Mouse (Mus musculus) spleen, adult 2 months (tissue): ENCODE measurements around the gene Ntn1. TPM values are rescaled to one million over a fixed set of nuclear protein-coding genes. Genes with fewer than 3 reads are reported as not detected.

Experiments used
- DNase-seq, 2 experiments: peaks; one replicate each; pipeline versions ENCODE4 v3.0.0 to v3.0.0-alpha.2; 2012 to 2021; ENCODE audit warnings: low spot score in 2 of 2, low read depth in 1 of 2
- H3K27ac ChIP-seq: fragments of 200-500 bp; 2 replicates; pipeline ENCODE4 v1.5.1; 2012; ENCODE audit warnings: low read length, inconsistent platforms; ENCODE audit not compliant: insufficient read depth
- H3K27me3 ChIP-seq: fragments of 200-500 bp; 2 replicates; pipeline ENCODE4 v1.6.1; 2012; ENCODE audit warnings: mild to moderate bottlenecking, moderate library complexity, low read length, inconsistent platforms; ENCODE audit not compliant: control insufficient read depth, insufficient read depth
- H3K36me3 ChIP-seq: fragments of 200-500 bp; 2 replicates; pipeline ENCODE4 v1.6.1; 2012; ENCODE audit warnings: mild to moderate bottlenecking, low read length, inconsistent platforms; ENCODE audit not compliant: control insufficient read depth, insufficient read depth
- H3K4me1 ChIP-seq: fragments of 200-500 bp; 2 replicates; pipeline ENCODE4 v1.6.1; 2011; ENCODE audit warnings: inconsistent platforms; ENCODE audit not compliant: control insufficient read depth, insufficient read depth, insufficient read length
- H3K4me3 ChIP-seq: fragments of 200-500 bp; 2 replicates; pipeline ENCODE4 v1.5.1; 2011; ENCODE audit warnings: mild to moderate bottlenecking, inconsistent platforms; ENCODE audit not compliant: insufficient read depth, insufficient read length; ENCODE audit errors: extremely low read depth
- CTCF ChIP-seq: fragments of 200-500 bp; IDR thresholded peaks from 2 replicates; pipeline ENCODE4 v1.5.1; 2011; ENCODE audit warnings: mild to moderate bottlenecking, inconsistent platforms; ENCODE audit not compliant: insufficient read depth, insufficient read length, insufficient replicate concordance; ENCODE audit errors: extremely low read depth
- POLR2A ChIP-seq: fragments of 200-500 bp; IDR thresholded peaks from 2 replicates; pipeline ENCODE4 v1.6.1; 2011; ENCODE audit warnings: low read depth, low read length, inconsistent platforms
- WGBS: fragments of 180-500 bp; shearing (Covaris S2); methylation state at CpG from one replicate; pipeline ENCODE4 v1.1.7; 2018; 5-methylcytosine and 5-hydroxymethylcytosine counted together
- polyA plus RNA-seq: library from polyadenylated mRNA; depleted of rRNA; stranded (reverse); fragments of >200 nt; gene quantifications from 2 replicates; pipeline ENCODE4 v1.2.3, GENCODE M21; 2012

Gene Ntn1
- polyA plus RNA-seq, 1 experiment, result 3.8 TPM

GRCm38 (mm10) chr11:68198696-68199095, 201.9 kb downstream of the Ntn1 start:
- Histone ChIP-seq H3K36me3 (no peaks in the 10 kb centered on the region), H3K27ac (peak overlapping the region; percentile 30; the same call in 1 of the 2 replicates), H3K4me3 (no peak overlapping the region), H3K4me1 (peaks cover 30% of the 10 kb centered on the region; the same call in 1 of the 2 replicates), H3K27me3 (no peaks in the 10 kb centered on the region)
- DNase-seq, result no peak
- WGBS, result 44% methylated on average over 10 of the region's 10 CpGs
- TF ChIP-seq POLR2A (no peak), CTCF (no peak)

GRCm38 (mm10) chr11:68197471-68197870, 203.2 kb downstream of the Ntn1 start:
- Histone ChIP-seq H3K27ac (no peak overlapping the region), H3K27me3 (no peaks in the 10 kb centered on the region), H3K36me3 (no peaks in the 10 kb centered on the region), H3K4me1 (peaks cover 30% of the 10 kb centered on the region; the same call in 1 of the 2 replicates), H3K4me3 (no peak overlapping the region)
- no peak for DNase-seq
- TF ChIP-seq CTCF (no peak), POLR2A (no peak)
- WGBS, result 92% methylated on average over 11 of the region's 11 CpGs

GRCm38 (mm10) chr11:68196566-68196965, 204.1 kb downstream of the Ntn1 start:
- no peak for DNase-seq
- peaks cover 26% of the 10 kb centered on the region; the same call in 1 of the 2 replicates for H3K4me1 ChIP-seq
- TF ChIP-seq CTCF (no peak), POLR2A (no peak)
- no peaks in the 10 kb centered on the region for H3K27me3 ChIP-seq
- no peaks in the 10 kb centered on the region for H3K36me3 ChIP-seq
- no peak overlapping the region for H3K4me3 ChIP-seq
- no peak overlapping the region for H3K27ac ChIP-seq
- 82% methylated on average over 6 of the region's 6 CpGs for WGBS

- Histone ChIP-seq H3K27me3 (no peaks in the 10 kb centered on the region), H3K36me3 (no peaks in the 10 kb centered on the region), H3K4me1 (peaks cover 20% of the 10 kb centered on the region; the same call in 1 of the 2 replicates), H3K27ac (no peak overlapping the region), H3K4me3 (no peak overlapping the region)
- TF ChIP-seq CTCF (no peak), POLR2A (no peak)
- 81% methylated on average over 10 of the region's 10 CpGs for WGBS
- DNase-seq, result no peak
Observed at GRCm38 (mm10) chr11:68195693-68196176, 204.9 kb downstream of the Ntn1 start.

GRCm38 (mm10) chr11:68195168-68195567, 205.5 kb downstream of the Ntn1 start:
- DNase-seq, result no peak
- TF ChIP-seq POLR2A (no peak), CTCF (no peak)
- Histone ChIP-seq H3K4me3 (no peak overlapping the region), H3K27ac (no peak overlapping the region), H3K4me1 (peaks cover 15% of the 10 kb centered on the region; the same call in 1 of the 2 replicates), H3K36me3 (no peaks in the 10 kb centered on the region), H3K27me3 (no peaks in the 10 kb centered on the region)
- 70% methylated on average over 6 of the region's 6 CpGs for WGBS

GRCm38 (mm10) chr11:68190849-68191248, 209.8 kb downstream of the Ntn1 start:
- TF ChIP-seq CTCF, result no peak
- TF ChIP-seq POLR2A, result no peak
- Histone ChIP-seq H3K4me1 (peaks cover 7% of the 10 kb centered on the region; the same call in 1 of the 2 replicates), H3K27ac (no peak overlapping the region), H3K4me3 (no peak overlapping the region), H3K36me3 (no peaks in the 10 kb centered on the region), H3K27me3 (no peaks in the 10 kb centered on the region)
- DNase-seq, result no peak
- 87% methylated on average over 5 of the region's 5 CpGs for WGBS

GRCm38 (mm10) chr11:68188695-68189201, 211.9 kb downstream of the Ntn1 start:
- Histone ChIP-seq H3K4me1 (peaks cover 7% of the 10 kb centered on the region; the same call in 1 of the 2 replicates), H3K36me3 (no peaks in the 10 kb centered on the region), H3K27me3 (no peaks in the 10 kb centered on the region), H3K27ac (no peak overlapping the region), H3K4me3 (no peak overlapping the region)
- DNase-seq, result no peak
- TF ChIP-seq POLR2A (no peak), CTCF (no peak)
- 48% methylated on average over 12 of the region's 12 CpGs for WGBS
